Comparison of ENCODE assay signal across 9 mouse cellular contexts in the genomic region with DNA sequence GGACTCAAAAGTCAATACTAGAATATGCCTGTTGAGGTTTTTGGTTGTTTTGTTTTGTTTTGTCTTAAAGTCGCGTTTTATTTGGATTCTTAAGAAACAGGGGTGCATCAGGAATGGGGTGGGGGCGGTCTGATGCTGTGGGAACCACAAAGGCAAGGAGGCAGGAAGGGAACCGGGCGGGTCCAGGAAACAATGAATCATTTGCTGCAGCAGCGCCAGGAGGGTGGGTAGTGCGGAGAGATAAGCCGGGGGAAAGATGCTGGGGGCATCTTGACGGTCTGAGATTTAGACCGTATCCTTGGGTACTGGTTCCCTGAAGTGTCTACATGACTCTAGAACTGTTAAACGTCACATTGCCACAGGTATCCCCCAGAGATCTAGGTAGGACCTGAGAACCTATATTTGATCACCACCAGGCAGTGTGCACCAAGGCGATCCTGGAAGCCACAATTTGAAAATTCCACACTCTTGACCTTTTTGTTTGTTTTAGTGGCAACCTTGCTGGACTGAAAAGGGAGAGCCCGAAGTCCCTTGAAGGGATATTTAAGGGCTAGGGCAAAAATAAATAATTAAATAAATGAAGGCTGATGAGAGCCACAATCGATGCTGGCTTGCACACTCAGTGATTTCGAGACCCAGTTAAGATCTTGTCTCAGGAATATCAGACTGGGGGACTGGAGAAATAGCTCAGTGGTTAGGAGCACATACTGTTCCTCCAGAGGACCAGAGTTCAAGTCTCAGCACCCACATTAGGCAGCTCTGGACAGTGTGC. TPM values are rescaled to one million over a fixed set of nuclear protein-coding genes. Genes with fewer than 3 reads are reported as not detected.
DNase-seq lines count a peak whose midpoint lies in the region; ATAC-seq and TF ChIP-seq lines count a peak whose summit lies in the region.
"Had no signal": no experiment of that assay in that cellular context is flagged by ENCODE, and none has a peak within 500 bp of the region (broad histone marks: within the 10 kb centered on the region; RNA-seq: fewer than 3 reads in every experiment).

No protein-coding gene starts in this region.

- DNase-seq in adrenal gland, postnatal 25 days, result peak; percentile 46
- DNase-seq in heart, postnatal 36 days, result peak; percentile 57 to 66
- peak; percentile 56 for DNase-seq in lung, adult 2 months
- DNase-seq in spleen, postnatal 4 days (ENCODE audit: low spot score in 2 of 2), result no peak
- no peak for DNase-seq in adipocyte (ENCODE audit: low spot score)
- DNase-seq in forebrain, postnatal 0 days, result no peak

- TF ChIP-seq POLR2A in ES-Bruce4 (IDR thresholded peaks at IDR 0.05; ENCODE audit: insufficient read depth, low read length), result no peak
- TF ChIP-seq POLR2A in lung, adult 2 months (IDR thresholded peaks at IDR 0.05; ENCODE audit: borderline replicate concordance, extremely low read depth, low read depth, low read length), result no peak; the same call in 1 of the 2 replicates

- TF ChIP-seq EP300 in ES-Bruce4 (IDR thresholded peaks at IDR 0.05; ENCODE audit: insufficient read depth, low read depth, low read length), result no peak

- no peaks in the 10 kb centered on the region for H3K27me3 ChIP-seq in ES-Bruce4 (ENCODE audit: control insufficient read depth, insufficient read depth, low read length, poor library complexity, severe bottlenecking)
- no peaks in the 10 kb centered on the region for H3K27me3 ChIP-seq in forebrain, postnatal 0 days (ENCODE audit: insufficient read depth, low read length)
- H3K27me3 ChIP-seq: hindbrain, embryonic 13.5 days had no signal

- no peak overlapping the region for H3K9ac ChIP-seq in ES-Bruce4 (ENCODE audit: low read depth, poor library complexity, severe bottlenecking)
- H3K9ac ChIP-seq in forebrain, postnatal 0 days, result no peak overlapping the region
- H3K9ac ChIP-seq: hindbrain, embryonic 13.5 days; liver, embryonic 14.5 days had no signal

- WGBS in lung, adult 2 months, result 22% methylated on average over 15 of the region's 15 CpGs
- 85% methylated on average over 15 of the region's 15 CpGs for WGBS in forebrain, postnatal 0 days

- no peak for ATAC-seq in forebrain, postnatal 0 days

- peaks cover 3% of the 10 kb centered on the region for H3K4me1 ChIP-seq in ES-Bruce4 (ENCODE audit: control insufficient read depth, insufficient read depth, low read length)
- peaks cover 28% of the 10 kb centered on the region for H3K4me1 ChIP-seq in lung, adult 2 months (ENCODE audit: control insufficient read depth, insufficient read depth, low read length)
- no peaks in the 10 kb centered on the region for H3K4me1 ChIP-seq in forebrain, postnatal 0 days (ENCODE audit: insufficient read depth)

- H3K27ac ChIP-seq in ES-Bruce4 (ENCODE audit: insufficient read depth, low read length), result peak overlapping the region; percentile 68
- no peak overlapping the region for H3K27ac ChIP-seq in forebrain, postnatal 0 days (ENCODE audit: low read depth, low read length)
- H3K27ac ChIP-seq: hindbrain, embryonic 13.5 days; liver, embryonic 14.5 days had no signal

- intact Hi-C loops in heart, postnatal 36 days (cut with DNase I), result loop anchor here (2.0 kb wide), 1 partner anchor 38 kb away; no protein-coding TSS in a partner anchor

- peaks cover 3% of the 10 kb centered on the region for H3K9me3 ChIP-seq in ES-Bruce4 (replicated peaks; ENCODE audit: control insufficient read depth, insufficient read depth, low read length, poor library complexity, severe bottlenecking)
- H3K9me3 ChIP-seq in forebrain, postnatal 0 days (ENCODE audit: low read length), result no peaks in the 10 kb centered on the region
- H3K9me3 ChIP-seq: hindbrain, embryonic 13.5 days had no signal

- TF ChIP-seq CTCF in ES-Bruce4 (IDR thresholded peaks at IDR 0.05; ENCODE audit: low read depth, low read length), result no peak
- TF ChIP-seq CTCF in lung, adult 2 months (IDR thresholded peaks at IDR 0.05; ENCODE audit: insufficient read depth, low read length), result no peak
- no peak for TF ChIP-seq CTCF in forebrain, postnatal 0 days (IDR thresholded peaks at IDR 0.05; ENCODE audit: low read depth)

- peaks cover 17% of the 10 kb centered on the region for H3K36me3 ChIP-seq in ES-Bruce4 (ENCODE audit: control insufficient read depth, insufficient read depth, low read length, poor library complexity, severe bottlenecking)
- no peaks in the 10 kb centered on the region; the same call in 1 of the 2 replicates for H3K36me3 ChIP-seq in forebrain, postnatal 0 days (ENCODE audit: insufficient read depth)

- no peak overlapping the region for H3K4me3 ChIP-seq in ES-Bruce4 (ENCODE audit: low read depth, low read length)
- no peak overlapping the region for H3K4me3 ChIP-seq in lung, adult 2 months (replicated peaks; ENCODE audit: extremely low read depth, low read depth, low read length)
- no peak overlapping the region for H3K4me3 ChIP-seq in forebrain, postnatal 0 days (ENCODE audit: low read depth, low read length)
- H3K4me3 ChIP-seq: hindbrain, embryonic 13.5 days had no signal

- no peak overlapping the region for H3K4me2 ChIP-seq in forebrain, postnatal 0 days (ENCODE audit: low read depth)
- H3K4me2 ChIP-seq: hindbrain, embryonic 13.5 days had no signal

RNA-seq across cellular contexts. Expression of gene Lima1, which starts 8.6 kb away (rescaled TPM):
- 104 and 113 TPM in 2 replicates for polyA plus RNA-seq in ES-Bruce4 (2011; ENCODE audit: insufficient read depth, insufficient read length, low read depth, missing spikeins)
- 40.3 and 42.4 TPM in 2 replicates for total RNA-seq in adrenal gland, postnatal 25 days (2021)
- total RNA-seq in heart, postnatal 36 days (2021), result 10 to 100 TPM; 19.9 to 21.0 TPM
- polyA plus RNA-seq in lung, adult 2 months (2012; rRNA removed), result 23.6 and 29.7 TPM in 2 replicates
- total RNA-seq in forebrain, postnatal 0 days (2014; rRNA removed), result 9.7 and 12.5 TPM in 2 replicates
- polyA plus RNA-seq in forebrain, postnatal 0 days (2015; fragmentation: Nextera tagmentation; extraction: Ambion mirVana), result 8.5 and 11.8 TPM in 2 replicates

Comparison
In these comparisons a context has a peak if more than half of its experiments do, and no peak if none do; other contexts are left out.
1. DNase-seq: peak in adrenal gland, postnatal 25 days (single experiment), heart, postnatal 36 days (2 of 2) and lung, adult 2 months (single experiment); none in spleen, postnatal 4 days (0 of 2), adipocyte (single experiment) and forebrain, postnatal 0 days (single experiment).